Mouse (Mus musculus) ES-E14 (cell line): Measurements from ENCODE around the gene Nlrp9b. TPM values are rescaled to one million over a fixed set of nuclear protein-coding genes. Genes with fewer than 3 reads are reported as not detected.
"Not testable (repeated sequence)": the region's sequence is repeated elsewhere in the genome, so short reads cannot be mapped to it uniquely, and the experiment has no call there.

Experiments used
- DNase-seq: peaks from one replicate; pipeline ENCODE4 v3.0.0-alpha.2; 2013; ENCODE audit warnings: low read depth, low spot score
- H3K27ac ChIP-seq: 2 replicates; pipeline ENCODE4 v1.5.1; 2012; ENCODE audit warnings: low read depth, mild to moderate bottlenecking, low read length, moderate library complexity, mixed read lengths; ENCODE audit not compliant: poor library complexity, insufficient read depth, severe bottlenecking
- H3K36me3 ChIP-seq: 2 replicates; pipeline ENCODE4 v1.6.1; 2012; ENCODE audit warnings: mild to moderate bottlenecking, low read length, moderate library complexity, mixed read lengths; ENCODE audit not compliant: control insufficient read depth, poor library complexity, insufficient read depth, severe bottlenecking
- H3K4me1 ChIP-seq, 2 experiments: fragments of 150-350 bp in 1 of 2; sonication (generic) in 1 of 2; 2 replicates each; pipeline ENCODE4 v1.6.1; 2012; ENCODE audit warnings: low read length in 2 of 2, mild to moderate bottlenecking in 1 of 2, mixed read lengths in 1 of 2; ENCODE audit not compliant: control insufficient read depth in 2 of 2, insufficient read depth in 2 of 2, poor library complexity in 1 of 2
- H3K4me3 ChIP-seq, 2 experiments: fragments of 150-350 bp in 1 of 2; sonication (generic) in 1 of 2; 2 replicates each; pipeline ENCODE4 v1.5.1; 2012; ENCODE audit warnings: low read length in 2 of 2, low read depth in 1 of 2, mild to moderate bottlenecking in 1 of 2, mixed read lengths in 1 of 2; ENCODE audit not compliant: insufficient read depth in 1 of 2, poor library complexity in 1 of 2, severe bottlenecking in 1 of 2
- H3K9ac ChIP-seq: 2 replicates; pipeline ENCODE4 v1.6.1; 2012; ENCODE audit warnings: low read depth, mild to moderate bottlenecking, low read length, mixed read lengths; ENCODE audit not compliant: poor library complexity, insufficient read depth, severe bottlenecking
- H3K9me3 ChIP-seq: fragments of 150-350 bp; sonication (generic); 2 replicates; pipeline ENCODE4 v1.6.1; 2012; ENCODE audit warnings: low read depth, mild to moderate bottlenecking, low read length; ENCODE audit not compliant: control insufficient read depth, insufficient read depth
- CHD2 ChIP-seq: IDR thresholded peaks from 2 replicates; pipeline ENCODE4 v1.6.1; 2014; ENCODE audit warnings: mild to moderate bottlenecking, low read depth, low read length, inconsistent platforms
- HCFC1 ChIP-seq: IDR thresholded peaks from 2 replicates; pipeline ENCODE4 v1.6.1; 2012; ENCODE audit warnings: low read length, inconsistent platforms, borderline replicate concordance; ENCODE audit not compliant: insufficient read depth
- MAFK ChIP-seq: IDR thresholded peaks from 2 replicates; pipeline ENCODE4 v1.6.1; 2014; ENCODE audit warnings: mild to moderate bottlenecking, low read depth, low read length, inconsistent platforms; ENCODE audit not compliant: insufficient read depth
- ZC3H11A ChIP-seq: IDR thresholded peaks from 2 replicates; pipeline ENCODE4 v1.6.1; 2012; ENCODE audit warnings: low read depth, mild to moderate bottlenecking, inconsistent platforms, low read length, borderline replicate concordance
- ZNF384 ChIP-seq: IDR thresholded peaks from 2 replicates; pipeline ENCODE4 v1.6.1; 2012; ENCODE audit warnings: low read depth, low read length, inconsistent platforms
- in situ Hi-C, 2 experiments: fragments of 600-800 bp; cut with MboI; formaldehyde crosslinking; loops; one replicate each; pipeline ENCODE4 v1.15.1; 2025; ENCODE audit warnings: low sequenced_read_pairs in 2 of 2, inconsistent platforms in 1 of 2; ENCODE audit not compliant: unreplicated experiment in 2 of 2
- total RNA-seq: library from RNA; depleted of rRNA; stranded (reverse); fragments of 300-350 nt; gene quantifications from 2 replicates; pipeline ENCODE4 v1.2.3, GENCODE M21; 2012; rRNA removed

Gene Nlrp9b
- total RNA-seq, result 5.1 and 7.1 TPM in 2 replicates

DNA sequence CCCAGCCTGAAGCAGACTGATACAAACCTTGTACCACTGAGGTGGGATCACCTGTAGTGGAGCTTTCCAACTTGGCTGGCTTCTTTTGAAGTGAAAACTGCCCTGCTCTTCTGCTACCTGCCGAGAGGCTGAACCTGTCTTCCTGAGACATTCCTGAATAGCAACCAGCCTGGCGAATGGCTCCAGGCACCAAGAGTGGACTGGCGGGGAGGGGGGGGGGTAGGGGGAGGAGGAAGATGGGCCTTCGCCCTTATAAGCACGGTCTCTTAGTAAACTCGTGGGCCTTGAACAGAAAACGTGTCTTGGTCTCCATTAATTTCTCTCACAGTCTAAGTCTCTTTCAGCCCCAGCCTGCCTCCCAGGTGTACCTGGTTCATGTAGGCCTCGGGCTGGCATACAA lies at the start of gene Nlrp9b:
Nlrp9b (plus strand) TSS at position 301 of the 400 bp plus-strand sequence.
- H3K4me1 ChIP-seq, DNase-seq, H3K9me3 ChIP-seq, H3K36me3 ChIP-seq, in situ Hi-C loops: not testable (repeated sequence)
- H3K4me3 ChIP-seq, result peak within 1 kb of the TSS in 1 of 2 experiments; percentile 41; a peak in 2 of 4 replicates
- H3K9ac ChIP-seq, result peak within 1 kb of the TSS; percentile 42; the same call in 1 of the 2 replicates
- peak within 1 kb of the TSS; percentile 40; the same call in 1 of the 2 replicates for H3K27ac ChIP-seq

- Histone ChIP-seq H3K9ac (no peak overlapping the region), H3K36me3 (no peaks in the 10 kb centered on the region), H3K4me1 (peaks cover 0 to 1% of the 10 kb centered on the region in 2 experiments; a peak in 1 of 4 replicates), H3K27ac (no peak overlapping the region), H3K9me3 (no peaks in the 10 kb centered on the region), H3K4me3 (no peak overlapping the region)
- no peak for DNase-seq
- no peak for TF ChIP-seq ZC3H11A
- TF ChIP-seq CHD2, result no peak
- no peak for TF ChIP-seq MAFK
- TF ChIP-seq HCFC1, result no peak
- TF ChIP-seq ZNF384, result no peak
- in situ Hi-C loops, result no loop called here
Measured at GRCm38 (mm10) chr7:19944709-19945108, 46.6 kb upstream of the Nlrp9b start.

DNA sequence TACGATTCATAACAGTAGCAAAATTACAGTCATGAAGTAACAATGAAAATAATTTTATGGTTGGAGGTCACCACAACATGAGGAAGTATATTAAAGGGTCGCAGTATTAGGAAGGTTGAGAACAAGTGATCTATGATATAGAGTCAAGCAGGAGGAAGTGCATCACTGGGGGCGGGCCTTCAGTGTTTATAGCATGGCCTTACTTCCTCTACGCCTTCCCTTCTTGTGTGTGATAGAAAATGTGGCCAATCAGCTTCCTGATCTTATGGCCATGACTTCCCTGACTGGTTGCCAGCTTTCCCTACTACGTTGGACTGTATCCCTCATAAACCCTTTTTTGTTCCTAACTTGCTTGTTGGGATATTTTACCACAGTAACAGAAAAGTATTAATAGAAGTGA lies 46.1 kb upstream of the Nlrp9b start:
- in situ Hi-C loops, result no loop called here
- TF ChIP-seq MAFK (no peak), ZNF384 (no peak), CHD2 (no peak), HCFC1 (no peak), ZC3H11A (no peak)
- H3K9me3 ChIP-seq, result no peaks in the 10 kb centered on the region

DNA sequence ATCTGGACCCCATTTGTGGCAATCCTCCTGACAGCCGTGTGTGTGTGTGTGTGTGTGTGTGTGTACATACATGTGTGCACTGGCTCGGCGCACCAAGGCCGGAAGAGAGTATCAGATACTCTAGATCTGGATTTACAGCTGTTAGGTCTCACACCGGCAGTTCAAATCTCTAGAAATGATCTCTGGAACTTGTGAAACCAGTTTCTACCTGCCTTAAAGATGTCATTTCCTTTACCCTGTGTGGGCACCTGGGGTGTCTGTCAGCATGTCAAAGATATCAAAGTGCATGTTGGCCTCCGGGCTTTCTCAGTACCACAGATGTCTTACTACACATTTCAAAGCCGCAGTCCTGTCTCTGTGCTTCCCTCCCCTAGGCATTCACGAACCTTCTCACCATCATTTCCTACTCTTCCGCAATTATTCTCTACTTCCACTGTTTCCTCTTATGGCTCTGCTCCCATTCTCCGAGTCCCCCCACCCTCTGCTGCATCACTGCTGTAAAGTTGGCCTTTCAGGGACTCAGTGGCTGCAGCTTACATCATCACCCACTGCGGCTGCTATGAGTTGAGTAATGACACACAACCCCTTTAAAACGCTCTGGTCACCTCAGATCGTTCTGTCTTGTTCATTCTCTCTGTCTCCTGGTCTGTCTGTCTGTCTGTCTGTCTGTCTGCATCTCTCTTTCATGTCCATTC lies 45.3 kb upstream of the Nlrp9b start:
- Histone ChIP-seq H3K9ac (no peak overlapping the region), H3K9me3 (no peaks in the 10 kb centered on the region), H3K4me3 (no peak overlapping the region), H3K4me1 (peaks cover 0 to 5% of the 10 kb centered on the region in 2 experiments; a peak in 2 of 4 replicates), H3K27ac (no peak overlapping the region), H3K36me3 (no peaks in the 10 kb centered on the region)
- DNase-seq, result no peak
- TF ChIP-seq HCFC1 (no peak), ZC3H11A (no peak), MAFK (no peak), ZNF384 (no peak), CHD2 (no peak)
- in situ Hi-C loops, result no loop called here

More for the DNA sequence above, 46.1 kb upstream of the Nlrp9b start:
- H3K4me3 ChIP-seq, result no peak overlapping the region
- no peak for DNase-seq
- peaks cover 0 to 2% of the 10 kb centered on the region in 2 experiments; a peak in 1 of 4 replicates for H3K4me1 ChIP-seq
- H3K9ac ChIP-seq, result no peak overlapping the region
- H3K27ac ChIP-seq, result no peak overlapping the region
- H3K36me3 ChIP-seq, result no peaks in the 10 kb centered on the region

DNA sequence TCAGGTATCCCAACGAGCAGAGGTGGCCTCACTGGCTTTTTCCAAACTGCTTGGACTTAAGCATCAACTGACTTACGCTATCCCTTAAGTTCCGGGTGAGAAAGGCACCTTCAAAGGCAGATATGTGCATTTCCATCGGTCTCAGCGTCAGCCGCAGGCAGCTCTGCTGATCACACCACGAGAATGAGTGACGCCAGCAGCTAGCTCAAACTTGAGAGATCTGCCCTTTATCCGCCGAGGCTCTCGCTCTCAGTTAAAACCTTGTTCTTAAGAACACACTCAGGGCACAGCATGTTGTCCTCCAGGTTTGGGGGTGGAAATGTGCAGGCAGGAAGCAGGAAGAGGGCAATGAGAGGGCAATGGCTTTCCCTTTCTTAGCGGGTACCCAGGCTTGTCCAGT lies 42.3 kb upstream of the Nlrp9b start:
- no peak for DNase-seq
- Histone ChIP-seq H3K9ac (no peak overlapping the region), H3K36me3 (no peaks in the 10 kb centered on the region), H3K9me3 (no peaks in the 10 kb centered on the region), H3K4me3 (no peak overlapping the region), H3K27ac (no peak overlapping the region), H3K4me1 (peaks cover 0 to 10% of the 10 kb centered on the region in 2 experiments; a peak in 2 of 4 replicates)
- in situ Hi-C loops, result no loop called here
- TF ChIP-seq CHD2, result no peak
- no peak for TF ChIP-seq ZC3H11A
- no peak for TF ChIP-seq ZNF384
- no peak for TF ChIP-seq MAFK
- no peak for TF ChIP-seq HCFC1
